Mouse (Mus musculus) adrenal gland (tissue): ENCODE data around the gene Zfp595.
"Not testable (repeated sequence)": the region's sequence is repeated elsewhere in the genome, so short reads cannot be mapped to it uniquely, and the experiment has no call there.

Source experiments
- intact Hi-C: fragments of 180-260 bp; cut with DNase I; formaldehyde crosslinking; loops from one replicate; pipeline ENCODE4 v1.15.1; 2025
- long read RNA-seq, 2 experiments: library from polyadenylated mRNA; unstranded; transcript quantifications; one replicate each; pipeline ENCODE4 v2.0.0; 2020; ENCODE audit warnings: borderline replicate concordance in 1 of 2; ENCODE audit not compliant: insufficient replicate concordance in 1 of 2

The Zfp595 gene
- long read RNA-seq, experiment 1 = 0 reads
- long read RNA-seq, experiment 2, partial matches to known transcripts = 0 of 1 reads
- long read RNA-seq, experiment 2, other reads (novel, unspliced or antisense) = 0 of 1 reads

DNA sequence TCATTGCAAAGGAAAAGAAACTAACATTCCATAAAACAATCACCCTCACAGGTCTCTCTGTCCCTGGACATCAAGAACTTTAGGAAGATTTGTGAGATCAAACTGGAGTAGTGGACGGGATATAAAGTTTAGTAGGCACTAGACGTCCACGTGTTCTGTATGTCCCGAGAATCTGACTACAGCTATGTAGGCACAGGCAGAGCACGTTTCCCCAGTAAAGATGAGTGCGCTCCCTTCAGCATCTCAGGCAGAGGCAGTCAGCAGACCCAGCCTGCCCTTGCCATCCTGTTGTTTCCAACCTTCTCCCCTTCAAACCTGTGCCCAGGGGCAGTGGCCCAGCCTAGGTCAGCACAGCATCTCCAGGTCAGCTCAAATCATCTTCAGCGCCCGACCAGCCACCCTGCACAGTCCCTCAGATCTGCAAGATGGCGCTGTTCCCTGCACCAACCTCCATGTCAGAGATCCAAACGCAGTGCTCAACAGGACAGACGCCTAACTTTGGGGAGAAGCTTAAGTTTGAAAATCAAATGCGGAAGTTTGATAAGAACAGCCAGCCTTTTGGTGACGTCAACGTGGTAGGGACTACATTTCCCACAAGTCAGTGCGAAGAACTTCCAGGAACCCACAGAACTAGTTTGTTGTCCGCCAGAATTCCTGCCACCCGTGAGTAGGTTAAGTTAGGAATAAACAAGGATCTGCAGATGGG lies at the start of gene Zfp595:
Gene Zfp595, minus strand, starts transcription at position 552 of the 706 bp plus-strand sequence.
- intact Hi-C loops = loop anchor here (1.0 kb wide), 1 partner anchor 28 kb away; the partner anchor contains the start of genes Gm28044 and Zfp953

DNA sequence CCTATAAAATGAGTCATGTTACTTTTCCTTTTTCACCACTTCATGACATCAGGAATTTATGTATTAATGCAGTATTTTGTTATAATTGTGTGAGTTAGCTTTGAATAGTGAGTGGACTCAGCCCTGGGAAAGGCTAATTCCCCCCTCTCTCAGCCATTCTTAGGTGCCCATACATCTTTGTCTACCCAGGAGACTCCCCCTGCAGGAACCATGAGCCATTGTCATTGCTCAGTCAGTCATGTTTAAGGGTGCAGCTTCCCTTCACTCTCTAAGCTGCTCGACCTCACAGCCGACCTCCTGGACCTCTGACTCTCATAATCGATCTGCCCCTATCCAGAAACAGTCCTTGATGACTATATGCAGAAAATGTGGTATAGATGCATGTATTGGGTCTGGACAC lies 43.9 kb upstream of the Zfp595 start:
- intact Hi-C loops = not testable (repeated sequence)

DNA sequence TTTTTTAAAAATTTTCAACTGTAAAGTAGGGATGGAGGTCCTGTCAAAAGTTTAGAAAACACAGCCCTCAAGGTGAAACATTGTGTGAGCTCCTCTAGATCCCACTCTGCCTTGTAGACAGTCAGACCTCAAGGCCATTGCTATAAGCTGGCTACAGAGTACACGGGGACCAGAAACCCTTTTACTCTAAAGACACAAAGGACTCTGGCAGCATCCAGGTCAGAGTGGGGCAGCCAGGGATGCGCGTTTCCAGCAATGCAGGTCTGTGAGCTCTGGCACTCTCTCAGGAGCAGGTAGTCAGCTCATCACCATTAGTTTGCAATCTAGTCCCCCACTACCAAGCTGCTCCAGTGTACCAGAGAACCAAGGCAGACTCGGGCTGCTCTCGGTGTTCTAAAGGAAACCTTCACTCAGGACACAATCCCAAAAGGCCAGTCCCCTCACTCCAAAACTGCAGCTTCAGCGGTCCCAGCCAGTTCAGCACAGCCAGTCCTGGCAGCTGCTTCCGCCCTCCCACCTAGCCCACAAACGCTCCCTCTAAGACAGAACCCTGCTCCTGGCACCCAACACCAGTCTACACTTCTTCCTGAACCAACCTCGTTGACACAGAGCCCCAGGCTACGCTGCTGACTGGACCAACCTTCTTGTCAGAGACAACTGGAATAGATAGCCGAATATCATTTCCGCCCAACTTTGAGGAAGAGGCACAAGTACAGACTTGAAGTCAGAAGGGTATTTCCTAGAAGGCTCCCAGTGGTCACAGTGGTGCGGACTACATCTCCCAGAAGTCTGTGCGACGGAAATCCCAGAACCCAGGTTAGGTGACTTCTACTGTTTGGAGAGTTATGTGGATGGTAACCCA lies 42.9 kb upstream of the Zfp595 start, which contains the start of the genes Gm28041 and Zfp456:
Gene Gm28041, minus strand, starts transcription at position 684 of the 862 bp plus-strand sequence.
Gene Zfp456, minus strand, starts transcription at position 761 of the 862 bp plus-strand sequence.
- intact Hi-C loops = not testable (repeated sequence)

- intact Hi-C loops = loop anchor here (1.0 kb wide), 1 partner anchor 28 kb away; the partner anchor contains the start of gene Zfp595
Measured at GRCm38 (mm10) chr13:67360131-67360744, 27.9 kb upstream of the Zfp595 start, which contains the start of the genes Gm28044 and Zfp953. Gm28044 (minus strand) TSS chr13:67360536. Zfp953 (minus strand) TSS chr13:67360605.

DNA sequence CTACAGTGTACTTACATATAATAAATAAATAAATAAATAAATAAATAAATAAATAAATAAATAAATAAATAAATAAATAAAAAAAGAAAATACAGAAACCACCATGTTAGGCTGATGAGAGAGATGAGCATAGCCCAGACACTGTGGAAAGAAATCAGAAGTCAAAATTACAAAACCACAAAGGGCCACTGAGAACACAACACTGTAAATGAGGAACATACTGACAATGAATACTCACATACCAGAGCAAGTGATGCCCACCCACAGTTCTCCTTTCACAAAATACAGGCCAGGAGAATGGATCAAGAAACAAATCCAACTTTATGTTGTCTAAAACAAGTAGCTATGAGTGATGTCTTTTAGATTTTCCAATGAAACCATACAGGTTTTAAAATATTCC lies 19.5 kb upstream of the Zfp595 start:
- intact Hi-C loops = no loop called here

DNA sequence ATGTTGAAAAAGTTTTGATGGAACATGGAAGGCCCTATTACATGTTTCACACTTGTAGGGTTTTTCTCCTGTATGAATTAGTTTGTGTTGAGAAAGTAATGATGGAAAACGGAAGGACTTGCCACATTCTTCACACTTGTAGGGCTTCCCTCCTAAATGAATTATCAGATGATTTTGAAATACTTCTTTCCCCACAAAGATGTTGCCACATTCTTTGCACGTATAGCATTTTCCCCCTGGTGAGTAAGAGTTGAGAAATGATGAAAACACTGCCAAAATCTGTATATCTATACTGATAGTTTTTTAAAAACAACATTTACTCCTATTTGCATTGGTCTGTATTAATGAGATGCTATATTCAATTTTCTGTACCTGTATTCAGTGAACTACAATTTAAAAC lies 11.1 kb upstream of the Zfp595 start:
- intact Hi-C loops = no loop called here

- intact Hi-C loops = loop anchor here (1.0 kb wide), 1 partner anchor 27 kb away; the partner anchor contains the start of genes Gm28044 and Zfp953
Measured at GRCm38 (mm10) chr13:67332877-67333276, 507 bp upstream of the Zfp595 start.

DNA sequence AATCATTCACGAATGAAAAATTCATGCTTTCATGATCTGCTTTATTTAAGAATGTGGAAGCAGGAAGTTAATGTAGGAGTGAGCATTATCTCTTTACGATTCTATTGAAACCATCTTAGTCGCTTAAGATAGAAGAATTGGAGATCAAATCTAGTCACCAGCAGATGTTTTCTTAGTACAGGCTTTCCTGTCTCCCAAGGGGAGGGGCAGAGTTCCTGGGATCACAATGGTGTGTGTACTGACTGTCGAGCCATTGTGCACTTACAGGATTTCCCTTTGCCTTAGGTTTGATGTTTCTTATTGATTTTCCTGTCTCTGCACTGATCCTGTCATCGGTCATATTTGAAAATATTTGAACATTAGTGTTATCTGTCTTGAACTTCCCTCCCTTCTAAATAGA lies 25.7 kb downstream of the Zfp595 start:
- intact Hi-C loops = loop anchor here (5.0 kb wide), 1 partner anchor 179 kb away; no protein-coding TSS in a partner anchor

GRCm38 (mm10) chr13:67305822-67306672 lies 26.3 kb downstream of the Zfp595 start, which contains the start of gene Zfp457:
Zfp457 (minus strand) TSS chr13:67306485.
- intact Hi-C loops = loop anchor here (5.0 kb wide), 1 partner anchor 179 kb away; no protein-coding TSS in a partner anchor

DNA sequence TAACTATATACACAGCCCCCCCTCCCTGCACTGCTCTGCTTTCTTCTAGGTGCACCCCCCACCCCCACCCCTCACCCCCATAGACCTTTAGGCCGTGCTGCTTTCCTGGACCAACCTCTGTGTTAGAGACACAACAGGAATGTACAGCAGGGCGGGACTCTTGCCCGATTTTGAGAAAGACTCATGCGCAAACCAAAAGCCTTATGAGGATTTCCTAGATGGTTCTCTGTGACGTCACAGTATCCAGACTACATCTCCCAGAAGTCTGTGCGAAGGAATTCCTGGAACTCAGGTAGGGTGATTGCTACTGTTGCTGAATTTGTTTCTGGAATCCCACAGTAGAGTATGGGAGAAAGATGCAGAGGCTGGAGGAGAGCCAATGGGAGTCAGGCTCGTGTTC lies 54.1 kb downstream of the Zfp595 start, which contains the start of gene Zfp458:
Gene Zfp458, minus strand, starts transcription at position 153 of the 400 bp plus-strand sequence.
- intact Hi-C loops = no loop called here

- intact Hi-C loops = not testable (repeated sequence)
Measured at GRCm38 (mm10) chr13:67269383-67270065, 62.8 kb downstream of the Zfp595 start.

GRCm38 (mm10) chr13:67268568-67269369 lies 63.6 kb downstream of the Zfp595 start:
- intact Hi-C loops = no loop called here
